Mouse (Mus musculus): ENCODE results near the gene Il7r.

Il7r gene

DNA sequence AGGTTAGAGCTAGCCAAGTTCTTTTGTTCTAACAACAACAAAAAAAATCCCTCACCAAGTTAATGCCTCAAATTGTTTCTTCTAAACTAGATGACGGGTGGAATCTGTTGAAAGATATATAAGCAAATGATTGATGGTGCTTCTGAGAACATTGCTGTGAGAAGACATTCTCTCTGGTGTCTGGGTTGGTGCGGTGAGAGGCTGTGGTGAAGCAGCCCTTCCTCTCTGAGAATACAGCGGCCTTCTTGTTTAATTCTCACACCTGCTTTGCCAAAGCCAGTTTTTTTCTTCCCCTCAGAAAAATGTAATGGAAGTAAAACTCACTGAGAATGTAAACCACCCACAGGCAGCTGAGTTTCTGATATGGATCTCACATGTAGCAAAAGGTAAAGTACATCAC is 57.8 kb downstream of the Il7r start:
- no peak for ATAC-seq (ENCODE audit: low TSS enrichment)

DNA sequence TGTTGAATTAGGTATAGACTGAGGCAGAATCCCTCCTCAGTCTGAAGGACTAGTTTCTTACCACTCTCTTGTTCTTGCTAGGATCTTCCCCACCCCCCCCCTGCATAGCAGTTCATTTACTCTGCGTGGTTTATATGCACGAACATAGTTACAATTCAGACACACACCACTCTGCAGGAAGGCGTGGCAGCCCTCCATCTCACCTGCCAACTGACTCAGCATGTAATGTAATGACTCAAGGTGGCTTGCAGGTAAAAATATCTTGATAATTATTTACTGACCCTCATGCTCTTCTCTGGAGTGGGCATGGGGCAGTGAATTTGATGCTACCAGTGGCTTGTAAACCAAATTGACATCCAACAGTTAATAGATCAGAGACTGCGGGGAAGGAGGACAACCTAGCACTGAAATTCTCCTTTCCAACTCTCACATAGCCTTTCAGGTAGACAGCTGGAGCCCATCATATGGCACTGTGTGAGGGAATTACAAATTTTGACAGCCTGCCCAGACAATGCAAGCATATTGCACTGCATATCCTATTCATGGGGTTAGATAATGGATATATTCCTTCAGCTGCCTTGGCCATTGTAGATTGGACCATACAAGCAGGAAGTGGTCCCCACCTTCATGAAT is 58.8 kb downstream of the Il7r start:
- no peak for ATAC-seq (ENCODE audit: low TSS enrichment)

GRCm38 (mm10) chr15:9464039-9464438 is 65.9 kb downstream of the Il7r start:
- ATAC-seq (ENCODE audit: low TSS enrichment), result no peak

DNA sequence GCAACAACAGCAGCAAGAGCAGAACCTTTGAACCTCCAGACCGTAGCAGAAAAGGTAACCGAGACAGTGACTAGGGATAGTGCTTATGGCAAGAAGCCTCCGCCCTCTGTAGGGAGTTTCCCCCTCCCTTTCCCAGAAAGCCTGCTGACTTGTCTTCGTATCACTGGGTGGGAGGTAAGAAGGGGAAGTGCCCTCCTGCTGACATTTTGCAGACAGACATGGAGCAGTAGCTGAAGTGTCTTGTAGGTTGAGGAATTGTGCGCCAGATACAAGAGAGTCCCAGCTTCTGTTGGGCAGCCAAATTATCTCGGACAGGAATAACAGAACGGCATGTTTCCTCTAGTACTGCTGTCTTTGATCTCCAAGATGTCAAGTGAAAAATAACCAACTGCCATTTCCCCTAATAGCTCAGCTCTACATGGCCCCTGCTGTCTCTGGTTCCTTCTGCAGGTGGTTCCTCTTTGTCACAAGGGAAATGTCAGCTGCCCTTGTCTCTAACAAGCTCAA is 66.4 kb downstream of the Il7r start:
- no peak for ATAC-seq (ENCODE audit: low TSS enrichment)
